Mouse (Mus musculus) E14TG2a.4 (cell line): ENCODE data around the gene Itgb1bp2.

Experiments
- CTCF ChIP-seq: conservative IDR thresholded peaks from 2 replicates; pipeline ENCODE4 v1.5.1; 2014; ENCODE audit warnings: low read length
- NANOG ChIP-seq: IDR thresholded peaks from 2 replicates; pipeline ENCODE4 v1.6.1; 2014; ENCODE audit warnings: borderline replicate concordance, low read length, mixed read lengths
- POU5F1 ChIP-seq: IDR thresholded peaks from 2 replicates; pipeline ENCODE4 v1.6.1; 2014; ENCODE audit warnings: low read length, borderline replicate concordance

DNA sequence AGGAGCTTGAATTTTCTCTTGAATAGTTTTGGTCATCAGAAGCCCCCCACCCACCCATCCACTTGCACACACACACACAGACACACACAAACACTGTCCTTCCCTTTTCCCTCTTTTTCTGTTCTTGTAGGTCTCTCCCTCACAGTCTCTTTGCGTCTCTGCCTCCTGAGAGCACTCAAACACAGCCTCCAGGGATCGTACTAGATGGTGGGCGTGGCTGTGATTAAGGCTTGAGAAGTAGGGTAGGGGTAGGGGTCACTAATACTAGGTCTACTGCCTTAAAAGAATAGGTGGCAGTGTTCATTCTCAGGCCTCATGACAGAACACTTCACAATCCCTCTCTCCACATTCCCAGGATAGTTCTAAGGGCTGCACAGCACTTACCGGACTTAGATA is 28.2 kb upstream of the Itgb1bp2 start, which contains the start of gene Zmym3:
- TF ChIP-seq CTCF (no peak), NANOG (no peak), POU5F1 (no peak)
